Mouse (Mus musculus): ENCODE measurements around the gene Hoxd11.

Hoxd11 gene

DNA sequence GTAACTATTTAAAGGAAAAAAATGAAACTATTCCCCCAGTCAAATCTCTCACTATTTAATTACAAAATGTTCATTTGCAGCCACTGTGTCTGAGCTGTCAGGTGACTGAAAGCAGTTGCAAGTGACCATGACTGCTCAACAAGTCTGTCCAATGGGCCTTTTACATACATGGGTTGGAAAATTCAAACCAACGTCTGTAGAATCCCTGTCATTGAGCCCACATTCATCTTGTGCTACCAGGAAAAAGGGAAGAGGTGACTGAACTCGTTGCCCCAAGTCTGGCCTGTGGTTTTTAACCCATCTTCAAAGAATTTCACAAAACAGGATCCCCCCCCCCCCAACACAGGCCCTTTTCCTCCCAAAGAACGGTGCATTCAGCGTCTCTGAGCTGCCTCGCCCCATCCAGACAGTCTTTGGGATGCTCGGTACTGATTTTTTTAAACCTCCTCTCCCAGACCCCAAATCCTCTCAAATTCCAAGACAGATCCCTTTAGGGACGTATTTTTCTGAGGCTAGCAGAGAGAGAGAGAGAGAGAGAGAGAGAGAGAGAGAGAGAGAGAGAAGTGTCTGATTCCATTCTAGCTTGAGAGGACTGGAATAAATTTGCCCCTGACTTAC, 16.6 kb downstream of the Hoxd11 start:
- no peak for DNase-seq (ENCODE audit: low spot score in 2 of 2)

DNA sequence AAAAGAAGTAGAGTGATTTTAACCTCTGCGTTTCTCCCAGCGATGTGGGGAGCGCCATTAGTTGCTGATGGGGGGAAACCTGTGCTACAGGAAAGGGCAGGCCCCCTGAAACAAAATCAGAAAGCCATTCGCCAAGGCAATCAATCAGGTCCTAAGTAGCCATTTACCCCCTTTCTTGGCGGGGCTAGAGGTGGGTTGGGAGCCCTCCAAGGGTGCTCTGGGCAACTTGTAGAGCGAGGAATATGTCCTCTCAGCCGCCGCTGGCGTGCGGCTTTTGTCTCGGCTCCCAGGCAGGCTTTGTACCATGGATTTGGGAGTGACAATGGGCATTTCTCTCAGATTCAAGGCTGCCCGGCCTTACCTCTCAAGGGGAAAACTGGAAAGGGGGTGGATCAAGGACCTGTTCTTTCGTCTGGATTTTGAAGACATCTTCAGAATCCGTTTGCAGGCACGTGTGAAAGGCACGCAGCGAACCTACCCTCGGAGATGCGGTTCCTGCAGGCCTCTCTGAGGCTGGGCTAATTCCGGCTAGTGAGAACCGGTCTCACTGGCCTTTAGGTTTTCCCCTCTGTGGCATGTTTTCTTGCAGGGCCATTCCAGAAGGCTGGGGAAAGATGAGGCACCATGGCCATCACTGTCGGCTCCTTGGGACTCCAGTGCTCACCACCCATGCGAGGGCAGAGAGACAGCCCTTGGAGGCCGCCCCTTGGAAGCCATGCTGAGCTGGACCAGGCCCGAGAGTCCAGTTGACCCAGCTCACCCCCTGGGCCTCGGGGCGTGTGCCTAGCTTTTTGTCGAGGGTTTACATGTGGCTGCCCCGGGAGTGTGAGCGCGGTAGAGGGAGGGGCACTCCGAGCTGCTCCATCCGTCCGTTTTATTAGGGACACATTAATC, 17.3 kb downstream of the Hoxd11 start:
- DNase-seq (ENCODE audit: low spot score in 2 of 2), result no peak

DNA sequence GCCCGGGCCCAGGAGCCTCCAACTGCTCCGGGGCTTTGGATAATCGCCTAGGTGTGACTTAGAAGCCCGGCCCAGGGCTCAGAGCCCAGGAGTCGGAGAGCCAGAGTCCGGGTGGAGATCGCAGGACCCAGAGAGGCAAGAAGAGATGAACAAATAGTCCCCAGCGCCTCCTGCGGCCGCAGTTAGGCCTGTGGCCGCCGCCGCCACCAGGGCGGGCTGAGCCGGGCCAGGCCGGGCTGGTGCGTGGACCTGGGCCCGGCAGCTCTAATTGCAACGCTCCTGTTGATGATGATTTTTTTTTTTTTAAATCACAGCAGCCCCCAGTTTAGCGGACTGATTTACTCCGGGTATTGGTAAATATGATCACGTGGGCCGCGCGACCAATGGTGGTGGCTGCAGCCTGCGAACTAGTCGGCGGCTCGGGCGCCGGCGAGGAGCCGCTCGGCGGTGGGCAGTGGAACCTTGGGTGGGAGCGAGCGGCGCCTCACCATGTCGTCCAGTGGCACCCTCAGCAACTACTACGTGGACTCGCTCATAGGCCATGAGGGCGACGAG, 18.3 kb downstream of the Hoxd11 start, which contains the start of gene Hoxd9:
Gene Hoxd9, plus strand, starts transcription at position 161 of the 555 bp plus-strand sequence.
- no peak for DNase-seq (ENCODE audit: low spot score in 2 of 2)

DNA sequence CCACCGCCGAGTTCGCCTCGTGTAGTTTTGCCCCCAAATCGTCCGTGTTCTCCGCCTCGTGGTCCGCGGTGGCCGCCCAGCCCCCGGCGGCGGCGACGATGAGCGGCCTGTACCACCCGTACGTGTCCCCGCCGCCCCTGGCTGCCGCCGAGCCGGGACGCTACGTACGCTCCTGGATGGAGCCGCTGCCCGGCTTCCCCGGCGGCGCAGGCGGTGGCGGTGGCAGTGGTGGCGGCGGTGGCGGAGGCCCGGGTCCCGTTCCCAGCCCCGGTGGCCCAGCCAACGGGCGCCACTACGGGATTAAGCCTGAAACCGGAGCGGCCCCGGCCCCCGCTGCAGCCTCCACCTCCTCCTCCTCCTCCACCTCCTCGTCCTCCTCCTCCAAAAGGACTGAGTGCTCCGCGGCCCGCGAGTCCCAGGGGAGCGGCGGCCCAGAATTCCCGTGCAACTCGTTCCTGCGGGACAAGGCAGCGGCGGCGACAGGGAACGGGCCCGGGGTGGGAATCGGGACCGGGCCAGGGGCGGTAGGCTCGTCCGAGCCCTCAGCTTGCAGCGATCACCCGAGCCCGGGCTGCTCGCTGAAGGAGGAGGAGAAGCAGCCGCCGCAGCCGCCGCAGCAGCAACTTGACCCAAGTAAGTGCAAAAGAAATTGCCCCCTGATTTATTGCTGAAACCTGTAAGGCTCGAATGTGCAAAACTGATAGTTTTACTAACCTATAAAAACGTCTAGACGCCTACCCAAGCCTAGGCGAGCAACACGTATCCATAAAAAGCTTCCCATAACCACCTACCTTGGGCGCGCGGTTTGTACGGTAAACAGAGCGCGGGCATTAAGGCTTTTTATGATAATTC, 19.1 kb downstream of the Hoxd11 start:
- no peak for DNase-seq (ENCODE audit: low spot score in 2 of 2)

DNA sequence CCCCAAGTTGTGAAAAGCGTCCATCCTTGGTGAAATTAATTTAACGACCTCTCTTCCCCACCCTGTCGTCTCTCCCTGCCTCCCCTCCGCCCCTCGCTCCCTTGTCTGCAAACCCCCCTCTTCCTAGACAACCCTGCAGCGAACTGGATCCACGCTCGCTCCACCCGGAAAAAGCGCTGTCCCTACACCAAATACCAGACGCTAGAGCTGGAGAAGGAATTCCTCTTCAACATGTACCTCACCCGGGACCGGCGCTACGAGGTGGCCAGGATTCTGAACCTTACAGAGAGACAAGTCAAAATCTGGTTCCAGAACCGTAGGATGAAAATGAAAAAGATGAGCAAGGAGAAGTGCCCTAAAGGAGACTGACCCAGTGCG, 19.7 kb downstream of the Hoxd11 start:
- DNase-seq (ENCODE audit: low spot score in 2 of 2), result no peak

DNA sequence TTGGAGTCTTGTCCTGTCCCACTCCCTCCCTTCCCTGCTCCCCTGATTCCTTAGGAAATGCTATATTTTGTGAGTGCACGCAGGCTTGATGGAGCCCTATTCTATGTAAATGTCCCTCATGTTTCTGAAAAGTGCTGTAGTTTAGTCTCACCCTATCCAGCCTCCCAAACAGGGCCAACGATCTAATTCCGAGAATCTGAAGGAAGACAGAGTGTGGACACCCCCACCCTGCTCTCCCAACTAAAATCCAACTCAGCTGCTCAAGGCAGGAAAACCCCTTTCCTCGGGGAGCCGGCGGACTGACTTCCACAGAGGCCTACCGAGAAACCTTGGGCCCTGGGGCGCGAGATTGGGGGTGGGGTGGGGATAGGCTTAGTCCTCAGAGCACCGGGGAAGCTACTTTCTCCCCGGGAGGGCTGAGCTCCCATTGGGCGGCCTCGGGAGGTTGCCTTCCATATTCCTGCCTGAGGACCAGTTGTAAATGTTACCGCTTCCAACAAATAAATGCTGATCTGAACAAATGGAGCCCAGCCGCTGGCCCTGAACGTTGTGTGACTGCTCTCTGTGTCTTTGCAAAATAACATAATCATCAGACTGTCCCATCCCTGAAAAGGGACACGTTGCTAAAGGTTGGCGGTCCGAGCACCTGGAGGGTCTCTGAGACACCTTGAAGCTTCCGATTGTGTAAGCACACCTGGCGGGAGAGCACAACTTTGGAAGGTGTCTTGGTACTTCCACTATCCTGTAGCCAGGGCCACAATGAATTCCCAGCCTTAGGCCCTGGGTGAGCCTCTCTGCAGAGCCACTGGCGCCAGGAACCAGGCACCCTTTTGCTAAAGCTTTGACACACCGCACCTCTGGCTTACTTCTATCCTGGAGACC, 20.5 kb downstream of the Hoxd11 start:
- no peak for DNase-seq (ENCODE audit: low spot score in 2 of 2)

DNA sequence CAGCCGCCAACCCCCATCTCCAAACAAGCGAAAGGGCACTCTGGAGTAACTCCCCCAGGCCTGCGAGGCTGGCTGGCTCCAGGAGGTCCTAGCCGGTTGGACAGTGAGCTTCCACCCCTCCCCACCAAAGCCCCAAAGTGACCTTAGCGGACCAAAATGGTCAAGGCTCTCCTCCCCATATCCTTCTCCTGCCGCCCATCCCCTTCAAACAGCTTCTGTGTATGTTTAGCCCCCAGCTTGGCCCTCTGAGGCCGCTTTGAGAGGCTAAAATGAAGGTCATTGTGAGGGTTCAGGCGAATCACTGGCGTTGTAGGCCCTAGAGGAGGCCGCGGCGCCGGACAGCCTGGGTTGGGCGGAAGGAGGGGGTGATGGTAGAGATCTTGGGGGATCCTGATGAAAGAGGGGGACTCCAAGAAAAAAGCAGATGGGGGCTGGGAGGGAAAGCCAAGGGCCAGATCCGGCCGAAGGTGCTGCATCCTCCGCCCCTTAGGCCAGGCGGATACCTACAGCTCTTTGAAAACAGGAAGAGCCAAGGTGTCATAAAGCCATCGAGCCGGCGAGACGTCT, 21.3 kb downstream of the Hoxd11 start:
- no peak for DNase-seq (ENCODE audit: low spot score in 2 of 2)

DNA sequence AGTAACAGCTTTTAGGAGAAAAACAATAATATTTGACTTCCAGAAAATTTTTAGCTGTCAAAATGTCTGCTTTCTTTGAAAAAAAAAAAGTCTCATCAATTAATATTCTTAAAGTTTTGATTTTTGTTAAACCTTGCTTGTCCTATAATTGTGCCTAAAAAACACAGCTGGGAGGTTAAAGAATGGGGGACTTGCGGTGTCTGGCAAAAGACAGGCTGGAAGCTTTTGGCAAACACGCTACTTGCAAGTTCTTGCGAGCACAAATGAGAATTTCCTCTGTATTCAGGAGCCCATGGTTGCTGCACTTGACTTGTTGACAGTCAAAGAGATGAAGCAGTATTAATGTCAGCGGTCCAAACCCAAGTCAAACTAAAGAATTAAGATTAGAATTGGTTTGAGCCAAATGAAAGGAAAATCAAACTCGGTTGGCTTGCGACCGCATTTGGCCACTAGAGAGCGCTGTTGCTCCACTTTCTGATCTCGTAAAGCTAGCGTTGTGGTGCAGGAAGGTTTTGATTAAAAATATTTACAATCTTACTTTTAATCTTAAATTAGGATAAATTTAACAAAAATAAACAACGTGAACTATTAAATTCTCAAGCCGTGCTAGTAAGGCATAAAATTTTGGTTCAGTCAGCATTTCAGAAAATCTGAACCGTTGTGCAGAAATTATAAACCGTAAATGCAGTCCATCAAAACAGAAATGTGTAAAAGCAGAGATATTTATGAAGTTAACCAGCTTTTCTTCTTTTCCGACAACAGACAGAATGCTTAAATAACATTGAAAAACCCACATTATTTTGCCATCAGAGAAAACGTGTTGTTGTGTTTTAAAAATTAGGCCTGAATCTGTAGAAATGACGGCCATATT, 22.8 kb downstream of the Hoxd11 start:
- peak; percentile 78 to 79 for DNase-seq (ENCODE audit: low spot score in 2 of 2)

DNA sequence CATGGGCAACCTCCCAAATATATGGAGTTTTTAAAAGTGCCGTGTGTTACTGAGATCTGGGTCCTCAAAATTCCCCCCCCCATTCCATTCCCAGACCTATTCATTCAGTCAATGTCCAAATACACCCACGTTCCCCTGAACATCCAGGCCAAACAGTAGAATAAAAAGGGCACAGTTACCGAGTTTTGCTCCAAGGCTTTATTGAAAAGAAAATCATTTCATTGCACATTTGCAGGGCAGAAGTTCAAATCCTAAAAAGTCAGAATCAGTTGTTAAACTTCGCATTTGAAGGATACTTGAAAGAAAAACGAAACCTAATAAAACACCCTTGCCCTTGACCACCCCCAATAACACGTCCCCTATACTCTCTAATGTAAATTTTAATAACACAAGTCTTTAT, 23.5 kb downstream of the Hoxd11 start:
- no peak for DNase-seq (ENCODE audit: low spot score in 2 of 2)

DNA sequence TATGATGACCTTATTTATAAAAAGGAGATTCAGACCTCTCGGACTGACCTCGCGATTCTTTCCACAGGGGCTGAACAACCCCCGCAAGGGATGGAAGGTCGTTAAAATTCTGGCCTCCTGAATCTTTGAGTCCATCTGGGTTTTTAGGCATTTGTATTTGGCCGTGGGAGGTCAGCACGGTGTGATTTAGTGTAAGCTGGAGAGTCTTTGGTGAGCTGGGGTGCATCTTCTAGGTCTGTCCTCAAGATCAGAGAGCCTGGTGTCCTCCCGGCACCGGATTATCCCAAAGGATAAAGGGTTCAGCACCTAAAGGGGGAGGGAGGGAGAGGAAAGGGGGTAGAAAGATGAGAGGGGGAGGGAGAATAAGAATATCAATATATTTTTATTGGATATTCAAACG, 24.0 kb downstream of the Hoxd11 start:
- DNase-seq (ENCODE audit: low spot score in 2 of 2), result no peak

DNA sequence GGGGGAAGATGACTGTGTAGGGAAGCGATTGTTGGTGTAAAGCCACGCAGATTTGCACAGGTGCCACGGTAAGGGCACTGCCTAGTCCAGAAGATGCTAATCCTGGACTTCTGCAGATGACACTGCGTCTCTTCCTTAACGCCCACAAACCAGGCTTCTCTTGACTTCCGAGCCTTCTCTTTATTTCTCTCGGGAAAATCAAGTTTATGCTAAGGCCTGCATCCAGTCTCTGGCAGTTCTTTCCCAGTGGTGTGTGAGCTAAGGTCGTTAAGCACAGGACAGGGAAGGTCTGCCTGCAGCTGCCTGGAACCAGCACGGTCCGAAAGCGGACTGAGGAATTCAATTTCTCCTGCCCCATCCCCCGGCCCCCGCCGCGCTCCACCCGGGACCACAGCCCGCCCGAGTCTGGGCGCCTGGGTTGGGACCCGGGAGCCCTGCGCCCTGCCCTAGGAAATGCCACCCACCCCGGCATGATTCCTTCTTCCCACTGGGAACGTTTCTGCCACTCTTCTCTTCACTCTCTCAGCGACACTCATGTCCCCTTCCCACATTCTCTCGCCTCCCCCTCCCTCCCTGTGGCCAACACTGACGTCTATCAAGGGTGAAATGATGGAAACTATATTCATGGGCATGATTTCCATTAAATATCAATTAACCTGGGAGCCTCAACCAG, 24.5 kb downstream of the Hoxd11 start:
- no peak for DNase-seq (ENCODE audit: low spot score in 2 of 2)

DNA sequence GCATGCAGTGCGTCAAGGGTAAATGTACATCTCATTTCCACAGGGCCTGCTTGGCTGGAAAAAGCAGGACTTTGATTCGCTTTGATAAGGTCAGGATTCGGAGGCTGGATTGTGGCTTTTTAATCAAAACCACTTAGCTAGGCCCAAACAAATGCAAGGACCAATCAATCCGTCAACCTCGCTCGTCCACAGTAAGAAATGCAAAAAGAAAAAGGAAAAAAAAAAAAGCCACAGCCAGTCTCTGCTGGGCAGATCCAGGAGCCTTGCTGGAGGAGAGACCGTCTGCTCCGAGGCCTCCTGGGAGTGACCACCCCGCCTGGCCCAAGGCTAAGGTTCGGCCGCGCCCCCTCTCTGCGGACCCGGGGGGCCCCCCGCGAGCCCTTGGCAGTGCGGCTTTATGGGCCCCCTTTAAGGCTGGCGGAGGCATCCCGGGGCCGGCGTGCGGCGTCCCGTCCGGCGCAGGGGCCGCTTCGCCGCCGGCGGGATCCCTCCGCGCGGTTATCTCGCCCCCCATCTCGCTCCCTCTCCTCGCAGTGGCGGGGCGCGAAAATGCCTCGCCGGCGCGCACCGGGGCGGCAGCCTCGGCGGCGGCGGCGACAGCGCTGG, 25.1 kb downstream of the Hoxd11 start, which contains the start of gene Hoxd8:
Gene Hoxd8, plus strand, starts transcription at position 223 of the 606 bp plus-strand sequence.
- no peak for DNase-seq (ENCODE audit: low spot score in 2 of 2)

DNA sequence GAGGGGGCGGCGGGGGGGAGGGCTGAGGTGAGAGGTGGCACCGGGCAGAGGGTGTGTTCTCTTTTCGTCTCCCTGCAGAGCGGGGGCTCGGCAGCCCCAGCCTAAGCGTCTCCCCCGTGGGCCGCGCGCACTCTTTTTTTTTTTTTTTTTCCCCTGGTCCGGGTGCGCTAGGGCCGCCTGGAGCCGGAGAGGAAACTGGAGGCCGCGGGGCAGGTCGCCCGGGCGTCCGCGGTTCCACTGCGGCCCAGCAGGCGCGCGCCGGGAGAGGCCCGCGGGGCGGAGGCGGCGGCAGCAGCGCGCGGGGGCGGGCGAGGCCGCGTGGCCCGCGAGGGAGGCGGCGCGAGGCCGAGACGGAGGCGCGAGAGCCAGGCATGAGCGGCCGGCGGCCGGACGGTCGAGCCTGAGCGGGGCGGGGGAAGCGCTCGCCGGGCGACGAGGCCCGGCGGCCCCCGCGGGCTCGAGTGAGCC, 25.7 kb downstream of the Hoxd11 start:
- no peak for DNase-seq (ENCODE audit: low spot score in 2 of 2)

DNA sequence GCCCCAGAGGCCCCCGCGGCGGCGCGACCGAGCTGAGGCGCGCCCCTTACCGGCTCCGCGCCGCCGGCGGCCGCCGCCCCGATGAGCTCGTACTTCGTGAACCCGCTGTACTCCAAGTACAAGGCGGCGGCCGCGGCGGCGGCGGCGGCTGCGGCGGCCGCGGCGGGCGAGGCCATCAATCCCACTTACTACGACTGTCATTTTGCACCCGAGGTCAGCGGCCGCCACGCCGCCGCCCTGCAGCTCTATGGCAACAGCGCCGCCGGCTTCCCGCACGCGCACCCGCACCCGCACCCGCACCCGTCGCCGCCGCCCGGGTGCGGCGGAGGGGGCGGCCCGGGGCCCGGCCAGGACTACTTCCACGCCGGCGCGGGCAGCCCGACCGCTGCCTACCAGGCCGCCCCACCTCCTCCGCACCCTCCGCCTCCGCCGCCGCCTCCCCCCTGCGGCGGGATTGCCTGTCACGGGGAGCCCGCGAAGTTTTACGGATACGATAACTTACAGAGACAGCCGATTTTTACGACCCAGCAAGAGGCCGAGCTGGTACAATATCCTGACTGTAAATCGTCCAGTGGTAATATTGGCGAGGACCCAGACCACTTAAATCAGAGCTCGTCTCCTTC, 26.2 kb downstream of the Hoxd11 start:
- no peak for DNase-seq (ENCODE audit: low spot score in 2 of 2)

DNA sequence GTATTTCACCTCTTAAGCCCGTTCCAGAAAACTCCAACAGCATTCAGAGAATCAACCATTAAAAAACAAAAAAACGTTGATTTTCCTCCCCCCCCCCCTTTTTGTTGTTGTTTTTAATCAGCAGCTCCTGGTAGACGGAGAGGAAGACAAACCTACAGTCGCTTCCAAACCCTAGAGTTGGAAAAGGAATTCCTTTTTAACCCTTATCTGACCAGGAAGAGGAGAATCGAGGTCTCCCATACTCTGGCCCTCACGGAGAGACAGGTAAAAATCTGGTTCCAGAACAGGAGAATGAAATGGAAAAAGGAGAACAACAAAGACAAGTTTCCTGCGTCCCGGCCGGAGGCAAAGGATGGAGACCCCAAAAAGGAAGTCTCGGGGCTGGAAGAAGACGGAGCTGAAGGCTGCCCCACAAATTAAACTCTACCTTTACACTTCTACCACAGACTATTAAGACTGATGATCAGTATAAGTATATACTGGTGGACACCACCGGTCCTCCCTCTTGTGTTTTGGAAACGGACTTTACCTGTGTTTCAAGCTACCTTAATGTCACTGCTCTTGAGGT, 27.1 kb downstream of the Hoxd11 start:
- DNase-seq (ENCODE audit: low spot score in 2 of 2), result no peak

DNA sequence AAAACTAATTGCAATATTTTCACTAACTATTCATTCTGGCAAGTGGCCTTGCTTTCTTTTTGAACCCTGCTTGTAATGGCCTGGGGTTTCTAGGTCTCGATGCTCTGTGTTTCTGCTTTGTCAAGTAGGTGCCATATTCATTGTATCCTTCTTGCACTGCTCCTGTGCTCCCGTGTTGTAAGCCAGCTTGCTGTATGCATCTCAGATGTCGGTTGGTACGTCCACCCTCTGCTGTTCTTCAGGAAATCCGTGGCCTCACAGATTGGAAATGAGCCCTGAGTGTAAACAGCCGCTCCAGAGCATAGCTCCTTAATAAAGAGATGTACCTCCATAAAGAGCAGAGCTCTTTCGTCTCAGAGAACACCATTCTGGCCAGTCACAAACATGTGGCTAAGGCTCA, 28.2 kb downstream of the Hoxd11 start:
- DNase-seq (ENCODE audit: low spot score in 2 of 2), result no peak

DNA sequence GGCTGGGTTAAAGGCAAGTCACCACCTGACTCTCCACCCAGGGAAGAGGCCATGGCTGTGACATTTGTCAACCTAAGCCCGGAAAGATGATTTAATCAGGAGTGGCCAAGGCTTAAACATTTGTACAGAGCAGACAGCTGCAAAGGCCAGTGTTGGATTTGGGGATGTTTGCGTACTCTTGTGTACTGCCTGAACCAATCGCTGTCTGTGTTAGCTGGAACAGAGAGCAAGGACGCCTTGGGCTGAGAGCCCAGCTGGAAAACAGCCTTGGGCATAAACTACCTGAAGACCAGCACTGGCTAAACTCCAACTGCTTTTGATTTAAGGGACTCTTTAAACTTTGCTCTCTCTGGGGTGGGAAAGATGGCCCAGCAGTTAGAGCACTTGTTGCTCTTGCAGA, 29.3 kb downstream of the Hoxd11 start:
- no peak for DNase-seq (ENCODE audit: low spot score in 2 of 2)

Data from frontal cortex, postnatal 25 days (tissue).